Mouse (Mus musculus) frontal cortex, postnatal 25 days (tissue): ENCODE results near the gene Gm42715.

Experiments used
- DNase-seq, 2 experiments: peaks; one replicate each; pipeline ENCODE4 v3.0.0; 2022; ENCODE audit warnings: low spot score in 2 of 2

The Gm42715 gene

DNA sequence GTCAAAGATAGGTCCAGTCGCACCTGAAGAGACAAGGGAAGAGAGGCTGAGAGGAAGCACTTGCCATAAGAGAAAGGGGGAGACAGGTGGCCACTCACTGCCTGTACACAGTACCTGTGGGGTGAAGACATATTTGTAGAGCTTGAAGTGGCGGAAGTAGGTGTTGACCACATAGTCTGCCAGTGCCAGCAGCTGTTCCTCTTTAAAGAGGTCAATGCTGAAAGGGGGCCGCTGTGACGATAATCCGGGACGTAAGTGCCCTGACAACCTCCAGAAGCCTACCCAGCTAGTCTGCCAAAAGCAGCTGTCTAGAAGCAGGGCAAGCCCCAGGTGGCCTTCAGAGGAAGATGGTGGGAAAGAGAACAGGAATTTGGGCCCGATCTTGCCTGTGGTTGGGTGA lies 65.6 kb downstream of the Gm42715 start:
- no peak for DNase-seq

DNA sequence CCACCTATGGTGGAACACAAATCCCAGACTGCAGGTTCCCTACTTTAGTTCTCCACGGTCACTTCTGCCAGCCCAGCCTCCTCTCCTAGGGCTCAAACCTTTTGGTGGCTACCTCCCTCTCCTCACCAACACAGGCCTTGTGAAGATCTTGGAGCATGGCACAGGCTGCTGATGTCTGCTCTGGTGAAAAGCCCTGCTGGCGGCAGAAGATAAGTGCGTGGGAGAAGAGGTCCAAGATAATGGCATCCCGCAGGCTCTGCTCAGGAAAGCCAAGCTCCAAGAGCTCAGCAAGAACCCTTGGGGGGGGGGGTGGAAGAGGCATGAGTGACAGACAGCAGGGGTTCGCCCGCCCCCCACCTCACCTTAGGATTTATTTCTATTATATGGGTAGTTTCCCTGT lies 66.8 kb downstream of the Gm42715 start:
- no peak for DNase-seq

DNA sequence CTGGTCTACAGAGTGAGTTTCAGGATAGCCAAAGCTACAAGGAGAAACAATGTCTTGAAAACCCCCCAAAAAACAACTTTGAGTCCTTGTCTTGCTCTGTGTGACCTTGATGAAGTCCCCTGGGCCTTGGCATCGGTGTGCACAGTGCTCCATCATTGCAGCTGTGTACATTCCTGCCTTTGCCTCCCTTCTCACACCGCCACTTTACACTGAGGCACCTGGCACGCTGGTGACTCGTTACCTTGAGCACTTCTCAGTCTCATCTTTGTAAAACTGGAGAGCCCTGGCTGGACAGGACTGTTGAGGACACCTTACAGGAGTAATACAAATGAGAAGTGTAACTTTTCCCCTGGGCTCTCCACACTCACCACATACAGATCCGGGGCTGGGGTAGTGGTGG lies 67.8 kb downstream of the Gm42715 start:
- DNase-seq = no peak

DNA sequence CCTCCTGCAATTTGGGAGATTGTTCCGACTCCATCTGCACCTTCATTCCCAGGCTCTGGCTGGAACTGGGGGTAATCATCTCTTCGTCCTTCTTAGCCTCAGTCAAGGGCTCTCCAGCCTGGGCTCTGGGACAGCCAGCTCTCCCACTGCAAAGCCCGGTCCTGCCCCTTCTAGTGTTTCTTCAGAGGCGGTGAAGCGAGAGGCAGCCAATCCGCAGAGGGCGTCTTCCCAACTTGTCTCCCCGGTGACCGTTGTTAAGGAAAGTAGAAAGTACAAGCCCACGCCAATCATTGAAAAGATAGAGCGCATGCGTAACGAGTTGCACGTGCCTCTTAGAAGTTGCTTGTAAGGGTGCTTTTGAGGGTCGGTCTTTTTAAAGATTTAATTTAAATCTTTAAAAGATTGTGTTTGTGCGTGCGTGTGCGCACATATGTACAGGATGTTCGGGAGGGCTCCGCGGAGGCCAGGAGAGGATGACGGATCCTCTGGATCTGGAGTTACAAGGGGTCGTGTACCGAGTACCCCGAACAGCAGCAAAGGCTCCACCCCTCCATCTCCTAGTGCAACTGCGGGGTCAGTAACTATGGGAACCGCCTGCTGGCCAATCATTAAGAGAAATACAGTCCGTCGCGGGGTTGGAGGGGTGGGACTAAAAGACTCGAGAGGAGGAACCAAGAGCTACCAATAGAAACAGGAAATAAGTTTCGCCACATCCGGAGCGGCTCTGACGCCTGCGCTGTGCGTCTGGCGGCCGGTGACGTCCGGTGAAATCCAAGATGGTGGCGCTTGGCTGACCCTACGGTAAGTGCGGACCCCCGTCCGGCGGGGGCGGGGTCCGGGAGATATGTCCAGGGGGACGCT lies 68.9 kb downstream of the Gm42715 start, which contains the start of the genes Ccdc189 and Rnf40:
Gene Ccdc189 (minus strand): TSS at position 585 of the 861 bp plus-strand sequence.
Gene Rnf40 (plus strand): TSS at position 757 of the 861 bp plus-strand sequence.
- DNase-seq = peak; percentile 84 to 91

DNA sequence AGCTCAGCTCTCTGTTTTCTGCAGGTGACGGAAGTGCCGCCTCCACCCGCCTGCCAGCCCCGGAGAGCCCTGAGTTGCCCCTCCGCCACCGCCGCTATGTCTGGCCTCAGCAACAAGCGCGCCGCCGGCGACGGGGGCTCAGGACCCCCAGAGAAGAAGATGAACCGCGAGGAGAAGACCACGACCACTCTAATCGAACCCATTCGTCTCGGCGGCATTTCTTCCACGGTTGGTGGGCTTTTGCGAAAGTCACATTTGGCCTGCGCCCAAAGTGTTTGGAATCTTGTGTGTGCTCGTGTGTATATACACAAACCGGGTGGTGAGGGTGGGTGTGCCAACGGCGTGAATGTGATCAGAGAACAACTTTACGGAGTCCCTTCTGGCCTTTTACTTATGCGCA lies 69.5 kb downstream of the Gm42715 start:
- no peak for DNase-seq

DNA sequence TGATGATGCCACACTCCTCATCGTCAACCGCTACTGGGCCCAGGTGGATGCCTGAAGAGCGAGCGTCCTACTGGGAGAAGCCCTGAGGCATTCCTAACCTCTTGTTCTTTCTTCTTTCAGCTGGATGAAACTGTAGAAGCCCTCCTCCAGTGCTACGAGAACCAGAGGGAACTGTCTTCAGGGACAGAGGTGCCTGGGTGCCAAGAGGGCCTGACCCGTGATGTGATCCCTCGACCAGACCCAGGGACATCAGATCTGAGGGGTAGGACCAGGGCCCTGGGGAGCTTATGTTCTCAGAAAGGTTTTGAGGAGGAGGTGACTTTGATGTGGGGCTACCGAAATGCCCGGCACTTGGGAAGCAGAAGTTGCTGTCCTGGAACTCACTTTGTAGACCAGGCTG lies 70.3 kb downstream of the Gm42715 start:
- no peak for DNase-seq

DNA sequence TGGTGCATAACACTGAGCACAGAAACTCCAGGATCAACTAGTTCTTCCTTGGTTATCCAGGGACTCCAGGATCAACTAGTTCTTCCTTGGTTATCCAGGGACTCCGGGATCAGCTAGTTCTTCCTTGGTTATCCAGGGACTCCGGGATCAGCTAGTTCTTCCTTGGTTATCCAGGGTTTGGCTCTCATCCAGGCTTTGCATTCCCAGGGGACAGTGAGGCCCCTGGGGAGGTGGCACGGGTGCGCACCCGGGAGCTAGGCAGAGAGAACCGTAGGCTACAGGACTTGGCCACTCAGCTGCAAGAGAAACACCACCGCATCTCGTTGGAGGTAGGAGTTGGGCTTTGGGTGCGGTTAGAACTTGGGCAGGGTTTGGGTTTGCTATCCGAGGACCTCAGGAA lies 71.7 kb downstream of the Gm42715 start:
- DNase-seq = no peak

DNA sequence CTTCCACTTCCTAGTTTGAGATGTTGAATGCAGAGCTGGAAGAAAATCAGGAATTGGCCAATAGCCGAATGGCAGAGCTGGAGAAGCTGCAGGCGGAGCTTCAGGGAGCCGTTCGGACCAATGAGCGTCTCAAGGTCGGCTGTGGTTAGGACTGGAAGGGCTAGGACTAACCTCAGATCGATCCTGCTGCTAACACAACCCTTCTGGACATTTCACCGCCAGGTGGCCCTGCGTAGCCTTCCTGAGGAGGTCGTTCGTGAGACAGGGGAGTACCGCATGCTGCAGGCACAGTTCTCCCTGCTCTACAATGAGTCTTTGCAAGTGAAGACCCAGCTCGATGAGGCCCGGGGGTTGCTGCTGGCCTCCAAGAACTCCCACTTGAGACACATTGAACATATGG lies 73.2 kb downstream of the Gm42715 start:
- no peak for DNase-seq

DNA sequence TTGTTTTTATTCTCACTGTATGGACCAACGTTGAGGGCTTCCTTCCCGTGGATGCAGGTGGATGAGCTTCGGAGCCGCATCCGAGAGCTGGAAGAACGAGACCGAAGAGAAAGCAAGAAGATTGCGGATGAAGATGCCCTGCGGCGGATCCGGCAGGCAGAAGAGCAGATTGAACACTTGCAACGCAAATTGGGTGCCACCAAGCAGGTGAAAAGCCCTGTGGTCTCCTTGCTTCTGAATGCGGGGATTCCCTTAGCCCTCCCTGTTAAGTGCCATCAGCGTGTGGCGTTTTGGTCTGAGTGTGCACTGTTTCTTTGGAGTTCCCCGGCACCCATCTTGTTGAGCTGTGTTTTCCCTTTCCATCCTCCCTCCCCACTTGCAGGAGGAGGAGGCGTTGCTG lies 77.4 kb downstream of the Gm42715 start:
- no peak for DNase-seq

DNA sequence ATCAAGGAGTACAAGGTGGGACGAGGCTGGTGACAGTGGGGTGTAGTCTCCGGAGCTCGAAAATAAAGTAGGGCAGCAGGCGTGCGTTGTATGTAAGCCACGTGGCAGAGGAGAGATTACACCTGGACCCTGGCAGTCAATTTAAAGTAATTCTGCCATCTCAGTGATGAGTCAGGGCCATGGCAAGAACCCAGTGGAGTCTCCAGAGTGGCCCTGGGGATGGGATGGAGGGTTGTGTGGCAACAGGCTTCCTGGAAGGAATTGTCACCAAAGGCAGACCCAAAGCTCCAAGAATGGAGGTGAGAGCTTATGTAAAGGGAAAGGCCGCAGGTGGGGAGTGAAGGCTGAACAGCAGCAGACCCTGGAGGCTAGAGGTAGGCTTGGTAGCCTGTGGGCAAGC lies 81.2 kb downstream of the Gm42715 start:
- no peak for DNase-seq

DNA sequence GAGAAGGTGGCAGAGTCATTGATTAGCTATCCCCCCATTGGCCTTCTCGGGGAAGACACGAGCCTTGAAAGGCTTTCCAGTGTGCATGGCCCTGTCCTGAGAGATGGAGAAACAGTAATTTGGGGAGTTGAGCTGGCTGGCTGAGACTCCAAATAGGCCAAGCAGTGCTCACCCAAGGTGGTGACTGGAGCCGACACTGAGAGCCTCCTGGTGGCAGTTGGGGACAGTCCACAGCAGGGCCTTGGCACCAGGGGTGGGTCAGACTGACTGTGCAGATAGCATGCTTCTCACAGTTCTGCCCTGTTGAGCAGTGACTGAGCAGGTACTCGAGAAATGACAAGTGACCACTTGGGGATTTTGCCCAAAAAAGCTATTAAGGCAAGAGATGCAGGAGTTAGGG lies 82.4 kb downstream of the Gm42715 start:
- DNase-seq = no peak

DNA sequence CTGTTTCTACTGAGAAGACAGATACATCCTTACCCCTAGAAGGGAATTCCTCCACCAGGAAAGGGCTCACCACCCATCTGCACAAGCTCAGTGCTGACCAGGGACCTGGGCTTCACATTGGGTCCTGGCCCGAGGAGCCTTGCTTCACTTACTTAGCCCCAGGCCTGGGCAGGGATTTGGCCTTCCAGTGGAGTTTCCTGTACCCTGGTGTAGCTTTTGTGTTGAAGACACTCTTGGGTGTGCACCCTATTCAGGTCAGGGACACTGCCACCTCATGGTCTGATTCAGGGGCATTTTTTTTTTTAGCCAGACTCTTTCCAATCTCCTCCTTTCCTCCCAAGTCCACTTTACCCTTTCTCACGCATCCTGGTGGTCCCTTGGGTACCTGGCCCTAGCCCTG lies 83.5 kb downstream of the Gm42715 start:
- DNase-seq = no peak

DNA sequence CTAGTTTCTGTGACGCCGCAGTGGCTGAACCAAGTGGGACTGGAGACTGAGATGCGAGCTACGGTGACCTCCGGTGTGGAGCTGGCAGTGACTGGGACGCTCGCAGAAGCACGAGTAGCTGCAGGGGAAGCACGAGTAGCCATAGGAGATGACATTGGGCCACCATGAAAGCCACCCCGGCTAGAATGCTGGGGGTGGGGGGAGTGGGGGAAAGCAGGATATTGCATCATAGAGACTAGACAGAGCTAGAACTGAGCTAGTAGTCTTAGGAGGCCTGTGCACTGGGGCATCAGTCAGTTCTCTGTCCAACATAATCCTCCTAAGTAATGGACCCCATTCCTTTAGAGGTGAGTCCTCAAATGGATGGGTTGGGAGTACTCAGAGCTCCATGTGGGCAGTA lies 84.9 kb downstream of the Gm42715 start:
- DNase-seq = no peak

DNA sequence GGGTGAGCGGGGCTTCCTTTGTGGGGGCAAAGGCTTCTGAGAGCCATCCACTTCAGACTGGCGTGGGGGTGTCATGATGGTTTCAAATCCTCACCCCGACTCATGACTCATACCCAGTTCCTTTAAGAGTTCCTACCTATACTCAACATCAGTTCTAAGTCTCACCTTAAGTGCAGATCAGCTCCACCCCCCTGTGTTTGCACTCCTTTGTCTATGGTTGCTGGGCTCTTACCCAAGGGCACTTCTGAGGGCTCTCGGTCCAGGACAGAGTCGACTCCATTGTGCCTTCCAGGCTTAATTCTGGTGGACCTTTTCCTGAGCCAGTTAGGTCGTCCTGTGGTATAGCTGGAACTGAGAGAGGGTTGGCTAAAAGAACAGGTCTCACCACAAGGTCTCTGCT lies 87.8 kb downstream of the Gm42715 start:
- no peak for DNase-seq

DNA sequence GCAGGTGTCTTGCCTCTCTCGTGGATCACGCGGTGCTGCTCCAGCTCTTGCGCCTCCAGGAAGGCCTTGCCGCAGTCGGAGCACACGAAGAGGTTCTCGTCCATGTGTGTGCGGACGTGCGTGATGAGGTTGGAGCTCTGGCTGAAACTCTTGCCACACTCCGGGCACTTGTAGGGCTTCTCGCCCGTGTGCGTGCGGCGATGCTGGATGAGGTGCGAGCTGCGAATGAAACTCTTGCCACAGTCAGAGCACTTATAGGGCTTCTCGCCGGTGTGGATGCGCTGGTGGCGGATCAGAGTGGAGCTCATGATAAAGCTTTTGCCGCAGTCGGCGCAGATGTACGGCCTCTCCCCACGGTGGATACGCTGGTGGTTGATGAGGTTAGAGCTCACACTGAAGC lies 91.6 kb downstream of the Gm42715 start:
- DNase-seq = no peak

DNA sequence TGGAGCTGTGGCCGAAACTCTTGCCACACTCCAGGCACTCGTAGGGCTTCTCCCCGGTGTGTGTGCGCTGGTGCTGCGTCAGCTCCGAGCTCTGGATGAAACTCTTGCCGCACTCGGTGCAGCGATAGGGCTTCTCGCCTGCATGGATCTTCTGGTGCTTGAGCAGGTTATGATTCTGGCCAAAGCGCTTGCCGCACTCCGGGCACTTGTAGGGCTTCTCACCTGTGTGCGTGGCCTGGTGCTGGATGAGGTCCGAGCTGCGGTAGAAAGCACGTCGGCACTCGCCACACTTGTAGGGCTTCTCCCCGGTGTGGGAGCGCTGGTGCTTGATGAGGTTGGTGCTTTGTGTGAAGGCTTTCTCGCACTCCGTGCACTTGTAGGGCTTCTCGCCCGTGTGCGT lies 92.2 kb downstream of the Gm42715 start:
- DNase-seq = no peak

DNA sequence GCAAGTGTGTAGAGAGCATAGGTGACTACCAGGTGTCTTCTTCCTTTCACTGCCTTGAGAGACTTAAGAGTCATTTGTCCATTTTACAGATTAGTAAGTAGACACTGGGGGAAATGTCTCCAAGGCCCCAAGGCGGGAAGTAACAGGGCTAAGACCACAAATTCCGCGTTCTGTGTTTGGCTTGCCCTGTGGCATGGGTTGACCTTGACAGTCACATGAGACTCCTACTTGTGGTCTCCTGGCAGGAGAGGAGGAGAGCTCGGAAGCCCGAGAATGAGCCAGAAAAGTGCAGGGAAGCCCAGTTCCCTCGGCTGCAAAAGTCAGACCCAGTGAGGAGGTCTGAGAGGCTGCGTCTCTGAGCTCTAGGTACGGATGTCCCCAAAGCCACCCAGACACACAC lies 94.1 kb downstream of the Gm42715 start:
- DNase-seq = no peak

DNA sequence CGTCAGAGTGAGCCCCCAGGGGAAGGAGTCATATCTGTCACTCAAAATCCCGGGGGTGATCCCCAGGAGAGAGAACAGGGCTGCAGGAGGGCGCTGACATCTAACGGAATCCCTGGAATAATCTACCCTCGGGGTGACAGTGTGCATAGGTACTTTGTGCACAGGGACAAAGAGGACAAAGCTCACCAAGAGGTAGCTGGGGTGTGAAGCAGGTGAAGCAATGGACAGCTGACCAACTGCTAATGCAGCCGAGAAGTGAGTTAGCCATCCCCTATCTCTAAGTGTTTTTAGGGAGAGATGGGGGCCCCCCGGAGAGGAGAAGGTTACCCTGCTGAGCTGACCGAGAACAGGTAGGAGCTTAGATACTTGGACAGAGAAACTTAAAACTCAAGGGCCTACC lies 94.7 kb downstream of the Gm42715 start:
- no peak for DNase-seq

DNA sequence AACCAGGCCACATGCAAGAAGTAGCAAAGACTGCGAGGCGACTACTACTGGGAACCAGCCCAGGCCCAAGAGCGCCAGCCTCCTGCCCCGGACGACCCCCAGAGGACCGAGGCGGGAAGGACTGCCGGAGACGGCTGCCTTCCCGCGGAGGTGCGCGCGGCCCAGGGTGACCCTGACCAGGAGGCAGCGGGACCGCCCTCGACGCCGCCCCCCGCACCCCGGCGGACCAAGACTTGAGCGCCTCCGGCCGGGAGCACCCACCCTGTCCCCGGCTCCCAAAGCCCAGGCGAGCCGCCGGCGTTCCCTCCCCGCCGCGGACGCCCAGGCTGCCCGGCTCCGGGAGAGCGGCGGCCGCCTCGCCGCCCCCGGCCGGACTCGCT lies 95.1 kb downstream of the Gm42715 start:
- DNase-seq = no peak

DNA sequence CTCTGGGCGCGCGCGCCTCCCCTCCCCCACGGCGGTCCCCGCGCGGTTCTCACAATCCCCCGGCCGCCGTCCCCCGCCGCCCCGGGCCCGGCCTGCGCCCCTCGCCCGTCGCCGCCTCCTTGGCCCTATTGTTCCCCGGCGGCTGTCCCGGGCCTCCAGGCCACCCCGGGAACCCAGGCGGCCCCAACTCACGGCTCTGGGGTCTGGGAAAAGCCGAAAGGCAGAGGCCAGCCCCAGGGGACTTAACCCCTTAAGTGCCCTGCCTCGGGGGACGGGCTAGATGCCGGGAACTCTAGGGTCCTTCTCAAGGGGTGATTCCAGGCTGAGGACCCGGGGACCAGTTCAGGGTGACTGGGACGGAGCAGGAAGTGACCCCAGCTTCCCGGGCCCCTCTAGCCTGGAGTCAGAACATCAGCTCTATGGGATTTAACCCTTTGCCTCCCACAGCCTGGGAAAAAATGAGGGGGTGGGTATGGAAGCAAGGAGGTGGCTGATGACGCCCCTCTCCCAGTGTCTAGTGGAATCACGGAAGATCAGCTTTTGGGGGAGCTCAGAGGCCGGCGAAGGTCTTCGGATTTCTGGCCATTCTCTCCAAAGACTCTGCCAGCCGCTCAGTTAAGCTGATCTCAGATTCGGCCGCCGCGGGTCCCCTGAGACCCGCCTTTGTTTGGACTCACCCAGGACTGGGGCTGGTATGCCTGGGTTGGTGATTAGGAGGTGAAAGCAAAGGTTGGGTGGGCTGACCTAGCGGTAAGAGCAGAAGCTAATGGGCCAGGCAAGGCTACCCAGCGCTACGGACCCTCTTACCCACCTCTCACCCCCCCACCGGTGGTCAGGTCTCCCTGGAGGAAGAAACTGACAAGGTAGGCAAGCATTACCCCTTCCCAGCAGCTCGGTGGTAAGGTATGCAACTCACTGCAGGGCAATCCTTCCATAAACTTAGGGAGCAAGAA lies 95.8 kb downstream of the Gm42715 start, which contains the start of gene Zfp629:
Gene Zfp629 (minus strand): TSS at position 907 of the 953 bp plus-strand sequence.
- peak; percentile 60 to 61 for DNase-seq

DNA sequence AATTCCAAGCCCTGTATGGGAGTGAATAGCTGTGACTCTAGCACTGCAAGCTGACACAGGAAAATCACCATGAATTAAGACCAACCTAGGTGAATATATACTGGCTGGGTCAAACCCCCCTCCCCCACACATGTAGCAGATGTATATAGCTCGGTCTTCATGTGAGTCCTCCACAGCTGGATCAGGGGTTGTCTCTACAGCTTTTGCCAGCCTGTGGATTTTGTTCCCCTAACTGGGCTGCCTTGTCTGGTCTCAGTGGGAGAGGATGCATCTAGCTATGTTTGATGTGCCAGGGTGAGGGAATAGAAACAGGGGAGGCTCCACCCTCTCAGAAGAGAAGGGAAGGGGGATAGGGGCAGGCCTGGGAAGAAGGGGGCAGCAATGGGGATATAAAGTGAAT lies 97.0 kb downstream of the Gm42715 start:
- DNase-seq = no peak
